Mouse (Mus musculus) kidney, postnatal 25 days (tissue): ENCODE measurements around the gene Tln1.
"Not testable (repeated sequence)": the region's sequence is repeated elsewhere in the genome, so short reads cannot be mapped to it uniquely, and the experiment has no call there.

Source experiments
- DNase-seq, 2 experiments: peaks; one replicate each; pipeline ENCODE4 v3.0.0; 2021; ENCODE audit warnings: mixed read lengths in 2 of 2

Gene Tln1

GRCm38 (mm10) chr4:43578376-43579204, 16.1 kb upstream of the Tln1 start, which contains the start of the genes Rgp1 and Gba2:
Gene Rgp1 (plus strand): TSS chr4:43578715.
Gene Gba2 (minus strand): TSS chr4:43578873.
- DNase-seq, result peak; percentile 93 to 97

- no peak for DNase-seq
Observed at GRCm38 (mm10) chr4:43577237-43577881, 14.9 kb upstream of the Tln1 start.

DNA sequence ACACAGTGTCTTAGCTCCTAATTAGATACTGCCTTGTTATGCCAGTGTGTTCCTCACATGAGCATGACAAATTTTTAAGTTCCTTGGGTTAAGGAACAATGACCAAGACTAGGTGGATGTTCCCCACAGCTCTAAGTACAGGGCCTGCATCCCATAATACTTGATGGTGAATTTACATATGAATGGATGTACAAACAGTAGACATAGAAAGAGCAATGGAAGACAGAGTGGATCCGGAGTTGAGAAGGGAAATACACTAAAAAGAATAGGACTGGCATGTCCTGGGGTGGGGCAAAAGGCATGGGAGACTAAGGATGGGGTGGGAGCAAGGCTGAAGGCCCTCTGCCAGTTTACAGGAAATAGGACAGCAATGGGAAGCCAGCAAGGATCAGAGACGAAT, 12.9 kb upstream of the Tln1 start:
- DNase-seq, result no peak

- no peak for DNase-seq
Observed at GRCm38 (mm10) chr4:43573561-43573960, 11.1 kb upstream of the Tln1 start.

DNA sequence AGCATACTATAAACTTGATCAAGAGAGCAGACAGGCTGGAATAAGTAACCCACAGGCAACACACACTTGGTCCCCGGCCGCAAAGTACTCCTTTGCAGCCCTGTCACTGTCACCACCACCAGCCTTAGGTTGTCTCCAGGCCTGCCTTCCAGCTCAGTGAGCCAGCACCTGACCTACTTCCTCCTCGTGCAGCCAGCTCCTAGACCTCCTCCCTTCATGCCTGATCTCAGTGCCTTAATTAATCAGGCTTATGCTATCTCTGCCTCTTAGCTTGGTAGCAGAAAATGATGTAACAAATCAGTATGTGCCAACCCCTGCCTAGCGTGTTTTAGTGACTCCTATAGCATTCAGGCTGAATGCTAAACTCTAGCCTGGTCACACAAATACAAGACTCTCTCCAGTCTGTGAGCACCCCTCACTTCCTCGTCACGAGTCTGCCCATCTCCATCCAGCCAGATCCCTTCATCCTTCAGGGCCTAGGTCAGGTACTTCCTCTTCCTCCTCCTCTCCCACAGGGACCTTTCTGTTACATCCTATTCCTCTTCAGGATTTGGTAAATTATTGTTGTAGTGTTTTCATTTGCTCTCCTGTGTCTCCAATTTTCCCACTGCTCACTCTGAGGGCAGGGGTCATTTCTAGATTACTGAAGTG, 9.0 kb upstream of the Tln1 start:
- peak in 1 of 2 experiments; percentile 29 for DNase-seq

GRCm38 (mm10) chr4:43567140-43567539, 4.6 kb upstream of the Tln1 start:
- DNase-seq, result peak in 1 of 2 experiments; percentile 31

GRCm38 (mm10) chr4:43564231-43564630, 1.7 kb upstream of the Tln1 start:
- DNase-seq, result peak in 1 of 2 experiments; percentile 34

- DNase-seq, result no peak
Observed at GRCm38 (mm10) chr4:43563601-43563875, 1.0 kb upstream of the Tln1 start.

- peak in 1 of 2 experiments; percentile 35 for DNase-seq
Observed at GRCm38 (mm10) chr4:43562769-43563600, 494 bp upstream of the Tln1 start.

GRCm38 (mm10) chr4:43561436-43561996, 975 bp downstream of the Tln1 start:
- DNase-seq, result no peak

- no peak for DNase-seq
Observed at GRCm38 (mm10) chr4:43560976-43561375, 1.5 kb downstream of the Tln1 start.

GRCm38 (mm10) chr4:43560243-43560611, 2.3 kb downstream of the Tln1 start:
- DNase-seq, result peak; percentile 63 to 84

DNA sequence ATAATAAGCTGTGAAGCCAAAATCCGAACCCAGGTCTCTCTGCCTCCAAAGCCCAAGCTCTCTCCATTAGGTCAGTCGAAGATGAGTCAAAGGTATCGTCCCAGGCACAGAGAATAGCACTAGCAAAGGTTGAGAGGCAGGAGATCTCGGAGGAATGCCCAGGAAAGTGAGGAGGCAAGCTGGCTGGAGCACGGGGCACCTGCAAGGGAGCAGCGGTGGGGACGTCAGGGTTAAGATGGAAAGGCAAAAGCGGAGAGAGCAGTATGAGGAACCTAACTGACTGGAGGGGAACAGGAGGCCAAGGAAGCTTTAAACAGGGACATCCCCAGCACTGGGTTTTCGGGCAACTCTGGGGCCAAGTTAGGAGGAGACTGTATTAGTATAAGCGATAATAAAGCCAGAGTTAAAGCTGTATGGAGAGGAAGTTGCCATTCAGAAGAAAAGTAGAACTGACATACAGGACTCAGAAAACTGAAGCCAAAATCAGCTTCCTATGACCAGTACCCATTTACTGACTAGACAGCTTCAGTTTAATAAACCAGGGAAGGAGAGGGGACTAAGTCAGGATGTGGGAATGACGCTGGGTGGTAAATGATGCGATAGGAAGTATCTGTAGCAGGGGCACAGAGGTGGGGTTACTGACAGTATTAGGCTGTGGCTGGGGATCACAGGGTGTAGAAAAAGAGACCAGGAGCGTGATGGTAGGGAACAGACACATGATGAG, 2.8 kb downstream of the Tln1 start:
- DNase-seq, result no peak

DNA sequence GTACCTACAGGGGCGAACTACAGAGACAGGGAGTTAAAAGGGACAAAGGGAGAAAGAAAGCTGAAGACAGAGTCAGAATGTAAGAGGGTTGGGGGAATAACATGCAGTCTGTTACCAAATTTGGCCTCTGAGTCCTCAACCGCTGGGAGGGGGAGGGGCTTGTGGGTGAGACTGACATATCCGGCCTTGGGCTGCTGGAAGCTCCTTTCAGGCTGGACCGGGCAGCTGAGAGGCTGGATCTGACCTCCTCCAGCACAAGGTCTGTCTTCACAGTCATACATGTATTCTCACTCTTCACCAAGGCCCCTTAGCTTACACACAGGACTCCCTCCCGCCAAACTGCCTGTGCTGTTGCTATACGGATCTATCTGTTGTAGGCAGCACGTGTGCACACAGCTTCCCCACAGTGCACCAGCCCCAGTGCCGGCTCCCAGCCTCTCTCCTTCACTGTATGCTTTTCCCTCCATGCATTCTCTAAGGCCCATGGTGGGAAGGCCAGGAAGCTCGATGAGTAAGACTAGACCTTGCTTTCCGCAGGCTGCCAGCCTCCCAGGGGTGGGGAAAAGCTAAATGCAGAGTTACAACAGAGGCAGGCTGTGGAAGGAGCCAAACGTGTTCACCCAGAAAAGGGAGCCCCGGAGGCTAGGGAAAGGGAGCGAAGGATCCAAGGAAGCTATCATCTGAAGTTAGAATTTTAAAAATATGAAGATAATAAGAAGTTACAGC, 3.7 kb downstream of the Tln1 start:
- peak; percentile 86 to 90 for DNase-seq

DNA sequence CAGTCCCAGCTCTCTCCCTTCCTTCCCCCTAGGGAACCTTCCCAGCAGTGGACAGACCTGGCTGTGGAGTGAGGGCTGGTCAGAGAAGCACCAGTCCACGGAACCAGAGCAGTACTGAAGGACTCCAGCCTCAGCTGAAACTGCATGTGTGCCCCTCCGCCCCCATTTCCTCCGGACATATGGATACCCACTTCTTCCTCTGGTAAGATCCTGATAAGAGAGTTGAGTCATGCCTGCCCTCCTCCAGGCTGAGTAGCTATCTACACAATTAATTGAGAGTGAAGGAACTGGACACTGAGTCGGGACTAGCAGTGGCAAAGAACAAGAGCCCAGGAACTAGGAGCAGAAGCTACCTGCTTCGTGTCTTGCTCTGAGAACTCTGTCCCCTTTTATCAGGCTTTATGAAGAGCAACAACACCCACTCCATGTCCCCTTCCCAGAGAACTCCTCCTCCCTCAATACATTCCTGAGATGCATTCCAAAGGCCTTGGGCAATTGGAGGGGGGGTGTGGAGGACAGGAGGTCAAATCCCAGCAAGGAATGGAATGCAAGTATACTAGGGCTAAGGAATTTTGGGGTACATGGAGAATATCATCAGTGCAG, 4.4 kb downstream of the Tln1 start:
- DNase-seq, result peak; percentile 66 to 75

- DNase-seq, result no peak
Observed at GRCm38 (mm10) chr4:43555926-43556325, 6.6 kb downstream of the Tln1 start.

DNA sequence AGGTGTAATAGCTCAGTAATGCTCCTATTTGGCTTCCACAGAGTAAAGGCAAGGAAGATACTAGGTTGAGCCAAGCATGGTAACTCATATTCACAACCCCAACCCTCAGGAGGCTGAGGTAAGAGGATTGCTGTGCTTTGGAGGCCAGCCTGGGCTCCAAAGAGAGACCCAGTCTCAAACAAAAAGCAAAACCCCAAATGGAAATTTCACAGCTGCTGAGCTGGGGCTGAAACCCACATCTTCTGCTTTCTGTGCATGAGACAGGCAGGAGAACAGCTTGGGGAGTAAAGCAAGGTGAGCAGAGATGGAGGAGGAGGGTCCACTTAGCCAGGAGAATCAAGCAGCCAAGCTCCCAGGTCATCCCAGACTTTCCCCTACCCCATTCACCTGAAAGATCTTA, 8.6 kb downstream of the Tln1 start:
- DNase-seq, result no peak

DNA sequence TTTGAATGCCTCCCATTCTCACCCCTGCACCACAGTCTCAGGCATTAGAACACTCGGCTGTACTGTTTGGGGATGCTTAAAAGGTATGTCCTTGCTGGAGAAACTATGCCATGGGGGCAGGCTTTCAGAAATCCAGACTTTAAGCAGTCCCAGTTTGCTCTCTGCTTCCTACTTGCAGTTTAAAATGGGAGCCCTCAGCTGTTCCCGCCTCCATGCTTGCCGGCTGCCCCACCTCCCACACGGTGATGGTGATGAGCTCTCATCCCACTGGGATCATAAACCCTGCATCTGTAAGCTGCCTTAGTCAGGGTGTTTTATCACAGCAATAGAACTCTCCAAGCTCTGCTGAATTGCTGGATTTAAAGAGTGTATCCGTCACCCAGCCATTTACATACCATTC, 10.1 kb downstream of the Tln1 start:
- no peak for DNase-seq

DNA sequence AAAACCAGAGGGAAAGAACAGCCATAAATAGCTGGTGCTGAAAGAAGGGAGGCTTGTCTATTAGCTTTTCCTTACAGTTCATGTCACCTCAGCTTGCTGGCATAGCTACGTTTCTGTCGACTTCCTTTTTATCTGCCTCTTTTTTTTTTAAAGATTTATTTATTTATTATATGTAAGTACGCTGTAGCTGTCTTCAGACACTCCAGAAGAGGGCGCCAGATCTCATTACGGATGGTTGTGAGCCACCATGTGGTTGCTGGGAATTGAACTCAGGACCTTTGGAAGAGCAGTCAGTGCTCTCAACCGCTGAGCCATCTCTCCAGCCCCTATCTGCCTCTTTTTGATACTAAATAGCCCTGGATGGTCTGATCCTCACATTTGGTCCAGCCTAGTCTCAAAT, 10.6 kb downstream of the Tln1 start:
- DNase-seq, result not testable (repeated sequence)

GRCm38 (mm10) chr4:43549055-43549454, 13.4 kb downstream of the Tln1 start:
- no peak for DNase-seq

- DNase-seq, result no peak
Observed at GRCm38 (mm10) chr4:43547160-43547559, 15.3 kb downstream of the Tln1 start.
